Mouse (Mus musculus) E14TG2a.4 (cell line): ENCODE measurements around the gene Actn1.

Experiments used
- H3K27me3 ChIP-seq: 2 replicates; pipeline ENCODE4 v1.6.1; 2014; ENCODE audit warnings: low read length, control low read depth; ENCODE audit not compliant: insufficient read depth
- H3K36me3 ChIP-seq: 2 replicates; pipeline ENCODE4 v1.6.1; 2014; ENCODE audit warnings: low read length, control low read depth; ENCODE audit not compliant: insufficient read depth
- H3K4me1 ChIP-seq: replicated peaks from 2 replicates; pipeline ENCODE4 v1.6.1; 2014; ENCODE audit warnings: low read depth, low read length, control low read depth
- H3K4me3 ChIP-seq: replicated peaks from 2 replicates; pipeline ENCODE4 v1.5.1; 2014; ENCODE audit warnings: mild to moderate bottlenecking, low read length
- H3K9me3 ChIP-seq: 2 replicates; pipeline ENCODE4 v1.6.1; 2014; ENCODE audit warnings: low read length, control low read depth
- CTCF ChIP-seq: conservative IDR thresholded peaks from 2 replicates; pipeline ENCODE4 v1.5.1; 2014; ENCODE audit warnings: low read length
- NANOG ChIP-seq: IDR thresholded peaks from 2 replicates; pipeline ENCODE4 v1.6.1; 2014; ENCODE audit warnings: borderline replicate concordance, low read length, mixed read lengths
- POU5F1 ChIP-seq: IDR thresholded peaks from 2 replicates; pipeline ENCODE4 v1.6.1; 2014; ENCODE audit warnings: low read length, borderline replicate concordance

Actn1 gene

DNA sequence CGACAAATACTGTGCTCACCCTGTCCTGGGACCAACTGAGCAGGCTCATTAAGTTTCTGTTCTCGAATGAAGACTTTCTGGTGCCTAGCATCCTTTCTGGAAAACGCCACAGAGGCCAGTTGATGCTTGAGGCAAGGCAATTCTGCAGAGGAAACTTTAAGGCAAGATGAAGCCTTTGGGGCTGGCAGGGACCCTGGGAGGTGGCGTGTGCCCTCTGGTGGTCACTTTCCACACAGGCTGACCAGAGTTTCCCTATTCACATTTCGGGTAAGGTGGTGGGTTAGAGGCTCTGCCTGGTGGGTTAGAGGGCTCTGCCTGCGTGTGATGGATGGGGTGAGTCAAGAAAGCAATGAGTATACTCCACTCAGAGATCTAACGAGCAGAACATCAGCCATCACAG is 118.7 kb downstream of the Actn1 start:
- TF ChIP-seq CTCF (peak; percentile 61), NANOG (no peak), POU5F1 (no peak)
- Histone ChIP-seq H3K4me1 (peaks cover 20% of the 10 kb centered on the region), H3K36me3 (no peaks in the 10 kb centered on the region), H3K9me3 (no peaks in the 10 kb centered on the region), H3K27me3 (peaks cover 36% of the 10 kb centered on the region), H3K4me3 (no peak overlapping the region)

DNA sequence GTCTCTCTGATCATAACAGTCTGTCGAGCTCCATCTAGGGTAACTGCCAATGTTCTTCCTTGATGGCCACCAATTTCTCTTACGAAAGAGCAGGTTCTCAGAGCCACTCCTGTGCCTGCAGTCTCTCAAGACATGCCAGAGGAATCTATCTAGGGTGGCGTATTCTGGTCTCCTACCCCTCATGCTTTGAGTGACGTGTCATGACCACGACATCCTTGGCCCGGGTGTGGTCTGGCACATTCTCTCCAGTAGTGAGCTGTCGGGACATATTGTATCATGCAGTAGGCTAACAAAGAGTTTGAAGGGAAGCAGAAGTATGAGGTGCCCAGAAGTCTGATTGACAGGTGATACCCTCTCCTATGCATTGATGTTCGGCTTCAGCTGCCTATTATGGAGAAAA is 119.2 kb downstream of the Actn1 start:
- Histone ChIP-seq H3K4me3 (no peak overlapping the region), H3K9me3 (no peaks in the 10 kb centered on the region), H3K27me3 (peaks cover 41% of the 10 kb centered on the region), H3K36me3 (no peaks in the 10 kb centered on the region), H3K4me1 (peaks cover 17% of the 10 kb centered on the region)
- TF ChIP-seq CTCF (no peak), POU5F1 (no peak), NANOG (no peak)

DNA sequence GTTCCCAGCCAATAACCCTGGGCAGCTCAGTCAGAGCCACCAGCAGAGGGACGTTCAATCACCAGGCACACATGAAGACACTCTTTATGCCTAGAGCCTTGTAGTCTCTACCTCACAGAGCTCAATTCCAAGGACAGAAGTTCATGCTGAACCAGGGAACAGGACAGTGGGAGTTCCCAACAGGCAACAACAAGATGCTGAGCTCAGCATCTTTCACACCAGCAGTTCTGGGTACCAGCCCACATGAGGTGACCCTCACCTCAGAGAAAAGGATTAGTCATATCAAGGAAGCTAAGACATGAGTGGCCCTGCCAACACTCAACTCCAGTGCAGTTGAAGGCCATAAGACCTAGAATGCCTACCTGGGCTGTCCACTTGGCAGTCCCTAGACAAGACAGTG is 122.4 kb downstream of the Actn1 start:
- H3K4me1 ChIP-seq, result peaks cover 22% of the 10 kb centered on the region
- no peaks in the 10 kb centered on the region for H3K9me3 ChIP-seq
- H3K27me3 ChIP-seq, result peaks cover 52% of the 10 kb centered on the region
- no peak overlapping the region for H3K4me3 ChIP-seq
- H3K36me3 ChIP-seq, result no peaks in the 10 kb centered on the region
- TF ChIP-seq NANOG (no peak), POU5F1 (no peak), CTCF (no peak)

DNA sequence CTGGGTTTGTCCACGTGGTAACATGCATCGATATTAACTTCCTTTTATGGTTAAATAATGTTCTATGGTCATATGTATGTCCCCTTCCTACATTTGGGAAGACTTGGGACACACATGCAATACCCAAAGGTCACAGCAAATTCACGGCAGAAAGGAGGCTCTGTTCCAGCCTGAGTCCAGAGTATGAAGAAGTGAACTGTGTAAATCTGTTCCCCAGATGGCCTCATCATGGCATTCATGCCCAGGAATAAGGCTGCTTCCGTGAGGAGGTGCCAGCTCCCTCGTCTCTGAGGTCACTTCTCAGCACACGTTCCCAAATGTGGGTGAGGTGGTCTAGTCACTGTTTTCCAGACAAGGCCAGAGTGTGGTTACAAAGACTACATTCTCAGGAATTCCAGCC is 122.9 kb downstream of the Actn1 start:
- H3K4me1 ChIP-seq, result peaks cover 22% of the 10 kb centered on the region

DNA sequence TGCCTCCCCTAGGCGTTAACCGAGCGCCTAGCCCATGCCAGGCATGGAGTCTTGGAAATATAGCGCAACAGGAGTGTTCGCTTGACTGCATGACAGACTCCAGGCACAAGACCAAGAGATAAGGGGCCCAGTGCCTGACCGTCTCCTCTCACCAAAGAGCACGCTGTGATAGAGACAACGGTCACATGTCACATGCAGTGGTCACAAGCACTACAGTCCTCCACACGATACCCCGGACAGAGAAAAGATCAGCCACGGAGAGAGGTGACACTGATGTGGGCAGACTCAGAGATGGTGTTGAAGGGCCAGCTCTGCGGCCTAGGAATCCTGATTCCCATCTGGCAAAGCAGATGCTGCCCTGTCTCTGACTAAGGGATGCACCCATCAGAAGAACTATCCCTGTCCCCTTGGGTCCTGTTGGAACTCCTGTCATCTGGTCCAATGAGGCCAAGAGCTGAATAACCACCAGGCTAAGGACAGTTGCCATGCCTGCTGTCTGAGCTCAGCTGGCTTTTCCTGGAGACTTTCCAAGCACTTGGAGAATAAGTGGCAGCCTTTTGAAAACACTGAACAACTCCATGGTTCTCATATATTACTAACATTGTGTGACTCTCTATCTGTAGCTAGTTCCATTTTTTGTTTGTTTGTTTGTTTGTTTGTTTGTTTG is 123.8 kb downstream of the Actn1 start:
- Histone ChIP-seq H3K4me1 (peaks cover 30% of the 10 kb centered on the region), H3K9me3 (no peaks in the 10 kb centered on the region), H3K27me3 (peaks cover 63% of the 10 kb centered on the region), H3K4me3 (no peak overlapping the region), H3K36me3 (no peaks in the 10 kb centered on the region)
- TF ChIP-seq POU5F1 (no peak), NANOG (no peak), CTCF (no peak)

More for the DNA sequence above, 122.9 kb downstream of the Actn1 start:
- Histone ChIP-seq H3K9me3 (no peaks in the 10 kb centered on the region), H3K27me3 (peaks cover 55% of the 10 kb centered on the region), H3K36me3 (no peaks in the 10 kb centered on the region), H3K4me3 (no peak overlapping the region)
- no peak for TF ChIP-seq CTCF
- no peak for TF ChIP-seq NANOG
- TF ChIP-seq POU5F1, result no peak

DNA sequence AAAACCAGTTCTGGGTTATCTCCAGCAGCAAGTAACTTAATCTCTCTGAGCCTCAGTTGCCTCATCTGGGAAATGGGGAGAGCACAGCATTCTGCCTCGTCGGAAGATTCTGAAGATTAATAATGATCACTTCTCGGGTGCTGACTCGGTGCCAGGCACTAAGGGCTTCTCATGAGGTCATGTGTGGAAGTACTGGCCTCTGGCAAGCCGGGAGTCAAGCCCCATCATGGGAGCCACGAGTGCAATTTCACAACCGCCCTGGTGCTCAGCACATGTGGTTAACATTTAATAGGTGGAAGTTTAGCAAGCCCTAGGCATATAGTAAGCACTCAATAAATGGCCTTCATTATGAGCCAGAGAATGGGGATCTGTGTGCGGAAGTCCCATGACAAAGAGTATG is 125.0 kb downstream of the Actn1 start:
- no peak for TF ChIP-seq POU5F1
- no peak for TF ChIP-seq CTCF
- no peak for TF ChIP-seq NANOG

DNA sequence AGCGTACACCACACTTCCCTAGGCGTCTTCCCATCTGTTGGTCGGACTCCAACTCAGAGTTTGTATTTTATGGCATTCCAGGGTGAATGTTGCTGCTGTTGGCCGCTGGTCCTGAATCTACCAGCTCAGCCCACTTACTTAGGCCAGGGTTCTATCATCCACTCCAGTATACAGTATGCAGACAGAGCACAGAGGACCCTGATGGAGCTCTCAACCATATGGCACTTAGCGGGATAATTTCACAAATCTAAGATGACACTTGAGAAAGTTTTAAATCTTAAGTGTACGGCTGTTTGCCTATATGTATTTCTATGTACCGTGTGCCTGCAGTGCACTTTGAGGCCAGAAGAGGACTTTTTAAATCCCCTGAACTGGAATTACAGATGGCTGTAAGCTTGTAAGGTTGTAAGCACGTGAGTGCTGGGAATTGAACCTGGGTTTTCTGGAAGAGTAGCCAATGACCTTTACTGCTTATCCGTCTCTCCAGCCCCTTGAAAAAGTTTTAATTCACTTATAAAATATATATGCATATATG is 127.1 kb downstream of the Actn1 start:
- TF ChIP-seq CTCF (peak; percentile 23), NANOG (no peak)
- Histone ChIP-seq H3K4me3 (peak overlapping the region; percentile 87), H3K9me3 (no peaks in the 10 kb centered on the region), H3K27me3 (peaks cover 46% of the 10 kb centered on the region), H3K36me3 (no peaks in the 10 kb centered on the region), H3K4me1 (peaks cover 51% of the 10 kb centered on the region)

More for the DNA sequence above, 125.0 kb downstream of the Actn1 start:
- H3K36me3 ChIP-seq, result no peaks in the 10 kb centered on the region
- no peaks in the 10 kb centered on the region for H3K9me3 ChIP-seq
- peaks cover 57% of the 10 kb centered on the region for H3K27me3 ChIP-seq
- peaks cover 41% of the 10 kb centered on the region for H3K4me1 ChIP-seq
- no peak overlapping the region for H3K4me3 ChIP-seq

DNA sequence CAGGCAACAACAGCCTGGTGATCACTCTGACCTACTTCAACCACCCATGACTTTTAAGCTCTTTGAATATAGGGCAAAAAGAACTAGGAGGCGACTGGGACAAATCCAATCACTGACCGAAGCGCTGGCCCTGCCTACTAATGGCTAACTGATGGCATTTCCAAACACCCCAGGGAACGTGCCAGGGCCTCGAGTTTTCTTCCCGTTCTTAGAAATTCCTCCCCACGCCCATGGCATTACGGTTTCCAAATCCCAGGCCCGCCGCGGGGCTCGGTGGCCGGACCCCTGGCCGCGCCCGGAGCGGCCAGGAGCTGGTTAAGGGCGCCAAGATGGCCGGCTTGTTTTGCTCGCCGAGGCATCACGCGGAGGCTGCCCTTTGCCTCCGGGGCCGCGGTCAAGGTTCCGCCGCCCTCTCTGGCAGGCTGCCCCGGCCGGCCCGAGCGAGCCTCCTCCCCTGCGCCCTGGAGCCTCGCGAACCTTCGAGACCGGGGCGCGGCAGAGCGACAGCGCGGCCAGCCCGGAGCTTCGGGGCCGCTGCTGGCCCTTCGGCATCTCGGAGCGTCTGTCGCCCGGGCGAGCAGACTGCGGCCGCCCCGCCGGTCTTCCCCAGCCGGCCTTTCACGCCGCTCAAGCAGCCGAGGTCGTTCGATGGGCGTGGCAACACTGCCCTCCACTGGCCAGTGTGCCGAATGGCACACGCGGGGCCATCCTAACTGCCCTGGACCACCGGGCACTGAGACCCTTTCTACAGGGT is 127.7 kb downstream of the Actn1 start:
- H3K4me3 ChIP-seq, result peak overlapping the region; percentile 87
- H3K4me1 ChIP-seq, result peaks cover 57% of the 10 kb centered on the region
- no peaks in the 10 kb centered on the region for H3K9me3 ChIP-seq
- TF ChIP-seq CTCF, result peak; percentile 42
- TF ChIP-seq POU5F1, result no peak
- no peaks in the 10 kb centered on the region for H3K36me3 ChIP-seq
- H3K27me3 ChIP-seq, result peaks cover 41% of the 10 kb centered on the region
